Mouse (Mus musculus) midbrain, embryonic 11.5 days (tissue): ENCODE data around the gene Ccdc186. TPM values are rescaled to one million over a fixed set of nuclear protein-coding genes. Genes with fewer than 3 reads are reported as not detected.

Experiments
- ATAC-seq: fragments of 200-750 bp; cut with Nextera tagmentation; 2 replicates; pipeline ENCODE4 v1.8.0; 2017; ENCODE audit warnings: moderate TSS enrichment, moderate library complexity; ENCODE audit not compliant: low FRiP score
- DNase-seq: peaks from one replicate; pipeline ENCODE4 v3.0.0; 2015; ENCODE audit warnings: low spot score; ENCODE audit errors: missing footprints
- H3K27ac ChIP-seq: fragments of 300-500 bp; sonication (generic); 2 replicates; pipeline ENCODE4 v1.5.1; 2014; ENCODE audit warnings: low read depth, low read length
- H3K27me3 ChIP-seq: fragments of 300-500 bp; sonication (generic); 2 replicates; pipeline ENCODE4 v1.6.1; 2014; ENCODE audit warnings: mild to moderate bottlenecking, low read length, moderate library complexity, mixed read lengths; ENCODE audit not compliant: control insufficient read depth, insufficient read depth
- H3K36me3 ChIP-seq: fragments of 300-500 bp; sonication (generic); 2 replicates; pipeline ENCODE4 v1.6.1; 2014; ENCODE audit warnings: mild to moderate bottlenecking, low read length, moderate library complexity, mixed read lengths; ENCODE audit not compliant: control insufficient read depth, insufficient read depth
- H3K4me1 ChIP-seq: fragments of 300-500 bp; sonication (generic); 2 replicates; pipeline ENCODE4 v1.6.1; 2014; ENCODE audit warnings: low read length; ENCODE audit not compliant: control insufficient read depth, insufficient read depth
- H3K4me2 ChIP-seq: fragments of 300-500 bp; sonication (generic); 2 replicates; pipeline ENCODE4 v1.6.1; 2014; ENCODE audit warnings: mild to moderate bottlenecking, moderate library complexity
- H3K4me3 ChIP-seq: fragments of 300-500 bp; sonication (generic); 2 replicates; pipeline ENCODE4 v1.5.1; 2014; ENCODE audit warnings: low read depth, low read length
- H3K9ac ChIP-seq: fragments of 300-500 bp; sonication (generic); 2 replicates; pipeline ENCODE4 v1.6.1; 2014; ENCODE audit warnings: low read length
- H3K9me3 ChIP-seq: fragments of 300-500 bp; sonication (generic); 2 replicates; pipeline ENCODE4 v1.6.1; 2016; ENCODE audit warnings: low read length; ENCODE audit not compliant: control insufficient read depth
- WGBS: fragments of 180-500 bp; shearing (Covaris S2); extraction: QIAGEN DNeasy Blood & Tissue Kit; methylation state at CpG from one replicate; pipeline ENCODE4 v1.1.7; 2014; 5-methylcytosine and 5-hydroxymethylcytosine counted together
- polyA plus RNA-seq: library from polyadenylated mRNA; unstranded; fragments of >200 nt; fragmentation: Nextera tagmentation; extraction: Ambion mirVana; gene quantifications from 2 replicates; pipeline ENCODE4 v1.2.1, GENCODE M21; 2014

Ccdc186 gene
- polyA plus RNA-seq, 1 experiment from 2014 or later = 18.4 TPM

DNA sequence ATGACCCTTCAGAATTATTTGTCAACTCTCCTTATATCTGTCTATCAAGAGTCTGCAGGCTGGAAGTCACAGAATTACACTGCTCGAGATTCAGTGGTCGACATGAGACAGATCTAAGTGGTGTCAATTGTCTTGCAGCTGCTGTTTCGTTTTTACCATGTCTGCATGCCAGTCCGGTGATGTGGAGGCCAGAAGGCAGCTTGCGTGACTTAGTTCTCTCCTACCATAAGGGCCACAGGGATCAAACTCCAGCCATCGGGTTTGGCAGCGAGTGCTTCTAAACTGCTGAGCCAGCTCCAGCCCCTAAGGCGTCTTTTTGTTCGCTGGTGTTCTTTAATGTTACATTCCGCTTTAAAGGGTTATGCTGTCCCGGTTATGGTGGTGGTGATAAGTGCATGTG is 6.3 kb upstream of the Ccdc186 start:
- H3K4me2 ChIP-seq = no peak overlapping the region
- H3K27me3 ChIP-seq = no peaks in the 10 kb centered on the region
- no peak overlapping the region for H3K9ac ChIP-seq
- ATAC-seq (no peak), DNase-seq (no peak)
- no peaks in the 10 kb centered on the region for H3K9me3 ChIP-seq
- H3K4me3 ChIP-seq = no peak overlapping the region
- no peak overlapping the region for H3K27ac ChIP-seq
- no peaks in the 10 kb centered on the region for H3K4me1 ChIP-seq
- WGBS = 91% methylated on average over 11 of the region's 11 CpGs
- no peaks in the 10 kb centered on the region for H3K36me3 ChIP-seq

DNA sequence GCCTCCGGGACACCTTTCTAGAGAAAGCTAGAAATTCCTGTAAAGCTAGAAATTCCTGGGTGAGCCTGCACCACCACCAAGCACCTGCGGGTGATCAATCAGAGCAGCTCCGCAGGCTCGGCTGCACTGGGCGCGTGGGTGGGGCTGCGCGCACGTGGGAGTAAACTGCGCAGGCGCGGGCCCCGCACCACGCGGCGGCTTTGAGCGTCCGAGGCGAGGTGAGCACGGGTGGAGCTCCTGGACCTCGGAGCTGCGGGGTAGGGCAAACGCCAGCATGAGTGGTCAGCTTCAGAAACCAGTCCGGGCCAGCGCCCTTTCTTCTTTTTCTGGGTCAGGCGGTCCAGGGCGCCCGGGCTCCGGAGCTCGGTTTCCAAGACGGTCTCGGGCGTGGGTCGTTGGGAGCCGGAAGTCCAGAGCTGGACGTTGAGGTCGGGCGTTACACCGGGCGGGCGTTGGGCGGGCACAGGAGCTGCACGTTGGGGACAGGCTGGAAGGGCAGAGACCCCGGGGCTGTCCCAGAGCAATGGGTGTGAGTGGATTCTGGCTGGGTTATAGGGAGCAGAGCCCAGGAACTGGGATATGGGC is 4.1 kb upstream of the Ccdc186 start, which contains the start of gene Tdrd1:
TSS of gene Tdrd1 (plus strand) at position 163 of the 585 bp plus-strand sequence.
- Histone ChIP-seq H3K4me3 (no peak within 1 kb of the TSS), H3K9ac (no peak within 1 kb of the TSS), H3K27ac (no peak within 1 kb of the TSS), H3K27me3 (no peaks in the 10 kb centered on the region), H3K36me3 (no peaks in the 10 kb centered on the region), H3K4me2 (no peak within 1 kb of the TSS), H3K9me3 (no peaks in the 10 kb centered on the region), H3K4me1 (peaks cover 4% of the 10 kb centered on the region; the same call in 1 of the 2 replicates)
- ATAC-seq (no peak), DNase-seq (no peak)
- 63% methylated on average over 44 of the region's 44 CpGs for WGBS

- DNase-seq (no peak), ATAC-seq (peak; percentile 57)
- Histone ChIP-seq H3K9ac (peak overlapping the region; percentile 56), H3K27ac (no peak overlapping the region), H3K4me1 (peaks cover 10% of the 10 kb centered on the region; the same call in 1 of the 2 replicates), H3K4me2 (peak overlapping the region; percentile 63), H3K9me3 (no peaks in the 10 kb centered on the region), H3K36me3 (no peaks in the 10 kb centered on the region), H3K4me3 (peak overlapping the region; percentile 98), H3K27me3 (no peaks in the 10 kb centered on the region)
- 22% methylated on average over 10 of the region's 10 CpGs for WGBS
These were observed 452 bp upstream of the Ccdc186 start for GRCm38 (mm10) chr19:56822448-56822836.

- H3K9ac ChIP-seq = peak overlapping the region; percentile 95
- H3K9me3 ChIP-seq = no peaks in the 10 kb centered on the region
- no peak overlapping the region for H3K27ac ChIP-seq
- H3K4me3 ChIP-seq = peak overlapping the region; percentile 98
- peak overlapping the region; percentile 82 for H3K4me2 ChIP-seq
- peaks cover 10% of the 10 kb centered on the region; the same call in 1 of the 2 replicates for H3K4me1 ChIP-seq
- H3K36me3 ChIP-seq = no peaks in the 10 kb centered on the region
- no peaks in the 10 kb centered on the region for H3K27me3 ChIP-seq
- WGBS = 9% methylated on average over 22 of the region's 22 CpGs
- DNase-seq (peak; percentile 86), ATAC-seq (no peak)
These were observed 771 bp downstream of the Ccdc186 start for GRCm38 (mm10) chr19:56821040-56821797.

DNA sequence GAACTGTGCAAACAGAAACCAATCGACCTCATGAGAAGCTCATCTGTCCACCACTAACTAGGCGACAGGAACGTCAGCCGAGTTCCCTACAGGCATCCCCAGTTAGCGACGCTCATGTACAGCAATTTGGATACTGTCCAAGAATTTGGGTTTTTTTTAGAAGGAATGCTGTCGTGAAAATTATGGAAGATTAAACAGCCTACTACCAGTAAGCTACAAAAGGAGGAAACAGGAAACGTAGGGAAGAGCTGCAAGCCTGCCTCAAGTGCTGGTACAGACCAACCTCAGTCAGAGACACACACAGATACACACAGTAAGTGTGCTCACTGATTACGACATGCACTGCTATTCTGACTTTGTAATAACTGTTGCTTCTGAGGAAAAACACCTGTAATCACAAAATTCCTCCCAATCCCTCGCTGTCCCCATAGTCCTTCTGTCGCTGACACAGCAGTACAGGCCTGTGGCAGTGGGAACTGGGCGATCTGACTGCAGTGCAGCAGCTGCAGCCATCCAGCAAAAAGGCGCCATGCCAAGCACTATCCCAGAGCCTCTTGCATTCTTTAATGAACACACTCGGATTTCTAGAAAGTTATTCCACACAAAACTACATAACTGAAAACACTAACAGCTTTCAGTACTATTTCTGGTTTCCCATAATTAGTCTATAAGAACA is 4.0 kb downstream of the Ccdc186 start:
- Histone ChIP-seq H3K27me3 (no peaks in the 10 kb centered on the region), H3K4me1 (peaks cover 10% of the 10 kb centered on the region; the same call in 1 of the 2 replicates), H3K9me3 (no peaks in the 10 kb centered on the region), H3K36me3 (peaks cover under 1% of the 10 kb centered on the region; the same call in 1 of the 2 replicates), H3K4me3 (no peak overlapping the region), H3K27ac (no peak overlapping the region), H3K9ac (no peak overlapping the region), H3K4me2 (no peak overlapping the region)
- WGBS = 79% methylated on average over 14 of the region's 14 CpGs
- DNase-seq = no peak
- ATAC-seq = no peak

- Histone ChIP-seq H3K9me3 (no peaks in the 10 kb centered on the region), H3K4me3 (no peak overlapping the region), H3K27me3 (no peaks in the 10 kb centered on the region), H3K4me1 (no peaks in the 10 kb centered on the region), H3K27ac (no peak overlapping the region), H3K9ac (no peak overlapping the region; the same call in 1 of the 2 replicates), H3K36me3 (peaks cover 3% of the 10 kb centered on the region; the same call in 1 of the 2 replicates), H3K4me2 (no peak overlapping the region)
- ATAC-seq = no peak
- DNase-seq = no peak
- WGBS = 91% methylated on average over 4 of the region's 4 CpGs
These were observed 8.6 kb downstream of the Ccdc186 start for GRCm38 (mm10) chr19:56813360-56813759.

DNA sequence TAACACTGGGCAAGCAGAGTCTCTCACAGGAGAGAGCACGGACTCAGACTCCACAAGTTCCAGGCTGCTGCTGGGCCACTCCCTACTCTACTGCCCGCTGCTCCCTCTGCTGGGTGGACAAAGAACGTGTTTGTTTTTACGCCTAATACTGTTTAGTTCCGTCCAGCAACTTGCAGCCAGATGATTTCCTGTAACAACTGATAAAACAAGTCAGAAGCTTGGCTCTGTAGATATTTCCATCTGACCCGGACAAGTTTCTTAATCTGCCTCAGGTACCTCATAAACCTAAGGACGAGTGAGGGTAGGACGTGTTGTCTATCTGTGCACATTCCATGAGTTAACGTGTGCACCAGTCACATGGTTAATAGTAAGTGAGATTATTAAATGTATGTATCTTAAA is 10.4 kb downstream of the Ccdc186 start:
- WGBS = 49% methylated on average over 9 of the region's 9 CpGs
- no peaks in the 10 kb centered on the region for H3K27me3 ChIP-seq
- H3K4me1 ChIP-seq = no peaks in the 10 kb centered on the region
- no peak overlapping the region for H3K4me3 ChIP-seq
- ATAC-seq = no peak
- no peak overlapping the region for H3K27ac ChIP-seq
- peaks cover 10% of the 10 kb centered on the region for H3K36me3 ChIP-seq
- peak; percentile 88 for DNase-seq
- H3K4me2 ChIP-seq = no peak overlapping the region
- no peaks in the 10 kb centered on the region for H3K9me3 ChIP-seq
- H3K9ac ChIP-seq = no peak overlapping the region

GRCm38 (mm10) chr19:56810641-56811146 is 11.3 kb downstream of the Ccdc186 start:
- ATAC-seq (no peak), DNase-seq (no peak)
- Histone ChIP-seq H3K4me3 (no peak overlapping the region), H3K4me1 (no peaks in the 10 kb centered on the region), H3K4me2 (no peak overlapping the region), H3K27ac (no peak overlapping the region), H3K9me3 (no peaks in the 10 kb centered on the region), H3K9ac (no peak overlapping the region), H3K27me3 (no peaks in the 10 kb centered on the region), H3K36me3 (peaks cover 10% of the 10 kb centered on the region)

- Histone ChIP-seq H3K9ac (no peak overlapping the region), H3K4me1 (no peaks in the 10 kb centered on the region), H3K4me2 (no peak overlapping the region), H3K27ac (no peak overlapping the region), H3K36me3 (peaks cover 10% of the 10 kb centered on the region), H3K9me3 (no peaks in the 10 kb centered on the region), H3K4me3 (no peak overlapping the region), H3K27me3 (no peaks in the 10 kb centered on the region)
- ATAC-seq (no peak), DNase-seq (no peak)
- 68% methylated on average over 5 of the region's 5 CpGs for WGBS
These were observed 13.2 kb downstream of the Ccdc186 start for GRCm38 (mm10) chr19:56808771-56809170.
